Mouse (Mus musculus): ENCODE data around the gene Pgr.

GRCm38 (mm10) chr9:8927561-8927960 lies 27.9 kb downstream of the Pgr start:
- TF ChIP-seq CTCF (IDR thresholded peaks at IDR 0.05; ENCODE audit: low read depth) (no peak), EP300 (IDR thresholded peaks at IDR 0.05; ENCODE audit: low read depth) (no peak)

All from liver, postnatal 0 days (tissue).